Mouse (Mus musculus) lung, embryonic 16.5 days (tissue): ENCODE results near the gene Mcts2. TPM values are rescaled to one million over a fixed set of nuclear protein-coding genes. Genes with fewer than 3 reads are reported as not detected.

Experiments
- ATAC-seq: fragments of 200-750 bp; cut with Nextera tagmentation; 2 replicates; pipeline ENCODE4 v1.8.0; 2017; ENCODE audit warnings: low read depth, mild to moderate bottlenecking, moderate library complexity
- H3K27ac ChIP-seq: fragments of 300-500 bp; sonication (generic); 2 replicates; pipeline ENCODE4 v1.5.1; 2014; ENCODE audit warnings: mild to moderate bottlenecking, control low read depth, low read length
- H3K27me3 ChIP-seq: fragments of 300-500 bp; sonication (generic); 2 replicates; pipeline ENCODE4 v1.6.1; 2014; ENCODE audit warnings: low read depth, low read length, mixed read lengths; ENCODE audit not compliant: control insufficient read depth, insufficient read depth
- H3K36me3 ChIP-seq: fragments of 300-500 bp; sonication (generic); 2 replicates; pipeline ENCODE4 v1.6.1; 2014; ENCODE audit warnings: low read length; ENCODE audit not compliant: control insufficient read depth, insufficient read depth
- H3K4me1 ChIP-seq: fragments of 300-500 bp; sonication (generic); replicated peaks from 2 replicates; pipeline ENCODE4 v1.6.1; 2014; ENCODE audit warnings: low read length, mixed read lengths; ENCODE audit not compliant: control insufficient read depth, insufficient read depth
- H3K4me2 ChIP-seq: fragments of 300-500 bp; sonication (generic); 2 replicates; pipeline ENCODE4 v1.6.1; 2014; ENCODE audit warnings: low read depth, low read length, control low read depth
- H3K4me3 ChIP-seq: fragments of 300-500 bp; sonication (generic); 2 replicates; pipeline ENCODE4 v1.5.1; 2014; ENCODE audit warnings: mild to moderate bottlenecking, low read length, control low read depth
- H3K9ac ChIP-seq: fragments of 300-500 bp; sonication (generic); 2 replicates; pipeline ENCODE4 v1.6.1; 2014; ENCODE audit warnings: low read length, control low read depth
- H3K9me3 ChIP-seq: fragments of 300-500 bp; sonication (generic); 2 replicates; pipeline ENCODE4 v1.6.1; 2016; ENCODE audit warnings: low read length; ENCODE audit not compliant: control insufficient read depth
- whole genome bisulfite sequencing: fragments of 180-500 bp; shearing (Covaris S2); extraction: QIAGEN DNeasy Blood & Tissue Kit; methylation state at CpG from one replicate; pipeline ENCODE4 v1.1.7; 2014; 5-methylcytosine and 5-hydroxymethylcytosine counted together
- polyA plus RNA-seq: library from polyadenylated mRNA; unstranded; fragments of >200 nt; fragmentation: Nextera tagmentation; extraction: Ambion mirVana; gene quantifications from 2 replicates; pipeline ENCODE4 v1.2.1, GENCODE M21; 2015

The Mcts2 gene
- polyA plus RNA-seq, 1 experiment from 2014 or later: 26.1 TPM

GRCm38 (mm10) chr2:152696476-152697164, 9.8 kb downstream of the Mcts2 start:
- Histone ChIP-seq H3K9me3 (no peaks in the 10 kb centered on the region), H3K9ac (peak overlapping the region; percentile 67), H3K4me2 (no peak overlapping the region), H3K36me3 (peaks cover 24% of the 10 kb centered on the region), H3K4me1 (peaks cover 19% of the 10 kb centered on the region), H3K27ac (peak overlapping the region; percentile 48), H3K4me3 (no peak overlapping the region), H3K27me3 (no peaks in the 10 kb centered on the region)
- WGBS: 42% methylated on average over 20 of the region's 20 CpGs
- peak; percentile 58 for ATAC-seq

- Histone ChIP-seq H3K9me3 (no peaks in the 10 kb centered on the region), H3K4me3 (no peak overlapping the region), H3K4me1 (peaks cover 9% of the 10 kb centered on the region), H3K36me3 (peaks cover 55% of the 10 kb centered on the region), H3K27ac (no peak overlapping the region), H3K4me2 (no peak overlapping the region), H3K9ac (no peak overlapping the region), H3K27me3 (no peaks in the 10 kb centered on the region)
- ATAC-seq: no peak
- WGBS: 89% methylated on average over 10 of the region's 10 CpGs
Observed at GRCm38 (mm10) chr2:152700138-152700537, 13.3 kb downstream of the Mcts2 start.

GRCm38 (mm10) chr2:152700725-152701124, 13.9 kb downstream of the Mcts2 start:
- WGBS: 90% methylated on average over 8 of the region's 8 CpGs
- H3K27me3 ChIP-seq: no peaks in the 10 kb centered on the region
- no peak for ATAC-seq

GRCm38 (mm10) chr2:152703596-152704255, 16.9 kb downstream of the Mcts2 start:
- H3K27ac ChIP-seq: no peak overlapping the region
- H3K27me3 ChIP-seq: no peaks in the 10 kb centered on the region
- peaks cover 30% of the 10 kb centered on the region for H3K4me1 ChIP-seq
- no peak overlapping the region for H3K4me2 ChIP-seq
- H3K4me3 ChIP-seq: no peak overlapping the region
- peaks cover 46% of the 10 kb centered on the region for H3K36me3 ChIP-seq
- H3K9me3 ChIP-seq: no peaks in the 10 kb centered on the region
- no peak overlapping the region for H3K9ac ChIP-seq
- 90% methylated on average over 21 of the region's 21 CpGs for WGBS
- ATAC-seq: no peak

More at GRCm38 (mm10) chr2:152700725-152701124, 13.9 kb downstream of the Mcts2 start:
- Histone ChIP-seq H3K36me3 (peaks cover 55% of the 10 kb centered on the region), H3K4me2 (no peak overlapping the region), H3K4me1 (peaks cover 13% of the 10 kb centered on the region), H3K9me3 (no peaks in the 10 kb centered on the region), H3K9ac (no peak overlapping the region), H3K4me3 (no peak overlapping the region), H3K27ac (no peak overlapping the region)

- no peak for ATAC-seq
- Histone ChIP-seq H3K9ac (no peak overlapping the region), H3K9me3 (no peaks in the 10 kb centered on the region), H3K27ac (no peak overlapping the region), H3K4me2 (no peak overlapping the region), H3K4me3 (no peak overlapping the region), H3K27me3 (no peaks in the 10 kb centered on the region), H3K36me3 (peaks cover 46% of the 10 kb centered on the region), H3K4me1 (peaks cover 30% of the 10 kb centered on the region)
- 80% methylated on average over 5 of the region's 5 CpGs for WGBS
Observed at GRCm38 (mm10) chr2:152704256-152704605, 17.4 kb downstream of the Mcts2 start.

- no peaks in the 10 kb centered on the region for H3K27me3 ChIP-seq
- H3K36me3 ChIP-seq: peaks cover 46% of the 10 kb centered on the region
- 88% methylated on average over 14 of the region's 14 CpGs for WGBS
- H3K4me2 ChIP-seq: no peak overlapping the region
- H3K9ac ChIP-seq: no peak overlapping the region
- no peak overlapping the region for H3K4me3 ChIP-seq
- ATAC-seq: no peak
- peaks cover 30% of the 10 kb centered on the region for H3K4me1 ChIP-seq
- H3K9me3 ChIP-seq: no peaks in the 10 kb centered on the region
- H3K27ac ChIP-seq: peak overlapping the region; percentile 97
Observed at GRCm38 (mm10) chr2:152704811-152705370, 18.1 kb downstream of the Mcts2 start.

GRCm38 (mm10) chr2:152705993-152706571, 19.2 kb downstream of the Mcts2 start:
- H3K9ac ChIP-seq: peak overlapping the region; percentile 19; the same call in 1 of the 2 replicates
- no peaks in the 10 kb centered on the region for H3K9me3 ChIP-seq
- no peak overlapping the region for H3K4me2 ChIP-seq
- ATAC-seq: peak; percentile 67
- H3K36me3 ChIP-seq: peaks cover 37% of the 10 kb centered on the region
- H3K4me3 ChIP-seq: no peak overlapping the region
- WGBS: 50% methylated on average over 22 of the region's 22 CpGs
- peak overlapping the region; percentile 97 for H3K27ac ChIP-seq
- H3K27me3 ChIP-seq: no peaks in the 10 kb centered on the region
- H3K4me1 ChIP-seq: peaks cover 30% of the 10 kb centered on the region

GRCm38 (mm10) chr2:152707186-152707585, 20.4 kb downstream of the Mcts2 start:
- 14% methylated on average over 7 of the region's 7 CpGs for WGBS
- Histone ChIP-seq H3K27me3 (no peaks in the 10 kb centered on the region), H3K4me1 (peaks cover 30% of the 10 kb centered on the region), H3K4me3 (peak overlapping the region; percentile 51), H3K9ac (peak overlapping the region; percentile 80), H3K36me3 (peaks cover 26% of the 10 kb centered on the region), H3K27ac (peak overlapping the region; percentile 97), H3K9me3 (no peaks in the 10 kb centered on the region), H3K4me2 (peak overlapping the region; percentile 82)
- no peak for ATAC-seq

- Histone ChIP-seq H3K4me2 (peak overlapping the region; percentile 82), H3K9ac (peak overlapping the region; percentile 80), H3K4me3 (peak overlapping the region; percentile 51), H3K9me3 (no peaks in the 10 kb centered on the region), H3K36me3 (peaks cover 22% of the 10 kb centered on the region), H3K27ac (peak overlapping the region; percentile 97), H3K27me3 (no peaks in the 10 kb centered on the region), H3K4me1 (peaks cover 30% of the 10 kb centered on the region)
- peak; percentile 97 for ATAC-seq
- 2% methylated on average over 23 of the region's 31 CpGs for WGBS
Observed at GRCm38 (mm10) chr2:152707627-152708026, 20.8 kb downstream of the Mcts2 start.
